Mouse (Mus musculus) adrenal gland (tissue): ENCODE results near the gene Pbx4.

Experiments
- intact Hi-C: fragments of 180-260 bp; cut with DNase I; formaldehyde crosslinking; loops from one replicate; pipeline ENCODE4 v1.15.1; 2025
- long read RNA-seq, 2 experiments: library from polyadenylated mRNA; unstranded; transcript quantifications; one replicate each; pipeline ENCODE4 v2.0.0; 2020; ENCODE audit warnings: borderline replicate concordance in 1 of 2; ENCODE audit not compliant: insufficient replicate concordance in 1 of 2

Gene Pbx4
- long read RNA-seq, experiment 1, partial matches to known transcripts = 0 of 2 reads
- long read RNA-seq, experiment 1, other reads (novel, unspliced or antisense) = 0 of 2 reads
- long read RNA-seq, experiment 2, partial matches to known transcripts = 1 of 3 reads
- long read RNA-seq, experiment 2, other reads (novel, unspliced or antisense) = 1 of 3 reads

DNA sequence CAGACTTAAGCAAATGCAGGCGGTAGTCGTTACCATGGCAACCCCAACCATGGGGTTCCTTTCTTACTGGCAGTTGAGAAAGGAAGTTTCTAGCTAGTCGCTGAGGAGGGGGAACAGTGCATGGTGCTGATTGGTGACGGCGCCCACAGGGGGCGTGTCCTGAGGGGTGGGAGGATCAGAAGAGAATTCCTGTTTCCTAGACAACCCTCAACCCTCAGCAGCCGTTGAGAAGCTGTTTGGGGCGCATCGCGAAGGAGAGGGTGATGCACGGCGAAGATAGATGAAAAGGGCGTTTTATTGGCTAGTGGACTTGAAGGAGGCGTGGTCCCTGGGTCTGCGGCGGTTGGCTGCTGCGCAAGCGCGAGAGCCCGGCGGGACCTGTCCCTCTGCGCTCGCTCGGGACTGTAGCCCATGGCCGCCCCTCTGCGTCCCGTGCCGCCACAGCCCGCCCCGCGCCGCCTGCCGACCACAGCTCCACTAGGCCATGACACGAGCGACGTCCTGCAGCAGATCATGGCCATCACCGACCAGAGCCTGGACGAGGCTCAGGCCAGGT lies at the start of gene Pbx4:
TSS of gene Pbx4 (plus strand) at position 194 of the 556 bp plus-strand sequence.
- intact Hi-C loops = no loop called here

DNA sequence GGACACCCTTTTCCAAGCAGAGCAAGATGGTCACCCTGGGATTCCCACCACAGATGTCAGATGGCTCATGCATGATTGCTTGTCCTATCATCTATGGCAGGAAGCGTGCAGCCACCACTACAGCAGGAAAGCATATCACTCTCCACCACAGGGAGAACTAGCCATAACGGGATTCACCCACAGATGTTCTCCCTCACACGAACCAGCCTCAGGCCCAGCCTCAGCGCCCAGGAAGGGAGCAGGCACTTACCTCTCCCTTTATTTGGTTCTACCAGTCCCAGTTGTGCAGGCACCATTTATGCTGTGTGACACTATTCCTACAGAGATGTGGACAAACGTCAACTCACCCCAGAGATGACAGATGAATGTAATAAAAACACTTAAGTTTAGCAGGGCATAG lies 43.2 kb upstream of the Pbx4 start:
- intact Hi-C loops = no loop called here

DNA sequence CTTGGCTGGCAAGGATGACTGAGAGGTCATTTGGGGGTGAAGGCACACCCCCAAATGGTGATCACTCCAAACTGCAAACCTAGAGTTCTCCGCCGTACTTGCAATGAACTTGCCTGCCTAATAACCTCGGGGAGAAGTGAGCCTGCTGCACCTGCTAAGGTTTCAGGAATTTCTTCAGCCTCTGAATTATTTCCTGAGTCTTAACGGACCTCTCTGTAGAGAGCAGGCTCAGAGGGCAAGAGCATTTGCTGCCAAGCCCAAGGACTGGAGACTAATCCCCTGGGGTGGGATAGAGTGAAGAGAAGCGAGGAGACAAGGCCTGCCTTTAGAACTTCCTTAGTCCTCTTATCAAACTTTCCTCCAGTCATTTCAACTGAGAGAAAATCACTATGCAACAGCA lies 42.6 kb upstream of the Pbx4 start:
- intact Hi-C loops = no loop called here

DNA sequence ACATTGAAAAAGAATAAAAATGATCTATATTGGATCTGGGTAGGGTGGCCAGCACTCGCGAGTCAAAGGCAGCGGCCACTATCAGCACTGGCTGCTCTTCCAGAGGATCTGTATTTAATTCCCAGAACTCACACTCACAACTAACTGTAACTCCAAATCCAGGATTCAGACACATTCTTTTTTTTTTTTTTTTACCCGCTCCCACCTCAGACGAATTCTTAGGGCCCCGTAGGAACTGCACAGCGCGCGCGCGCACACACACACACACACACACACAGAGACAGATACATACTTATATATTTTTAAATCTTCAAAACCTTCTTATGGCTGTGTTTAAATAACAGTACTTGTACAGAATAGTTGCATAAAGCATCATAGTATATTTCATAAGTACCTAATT lies 41.9 kb upstream of the Pbx4 start:
- intact Hi-C loops = no loop called here

DNA sequence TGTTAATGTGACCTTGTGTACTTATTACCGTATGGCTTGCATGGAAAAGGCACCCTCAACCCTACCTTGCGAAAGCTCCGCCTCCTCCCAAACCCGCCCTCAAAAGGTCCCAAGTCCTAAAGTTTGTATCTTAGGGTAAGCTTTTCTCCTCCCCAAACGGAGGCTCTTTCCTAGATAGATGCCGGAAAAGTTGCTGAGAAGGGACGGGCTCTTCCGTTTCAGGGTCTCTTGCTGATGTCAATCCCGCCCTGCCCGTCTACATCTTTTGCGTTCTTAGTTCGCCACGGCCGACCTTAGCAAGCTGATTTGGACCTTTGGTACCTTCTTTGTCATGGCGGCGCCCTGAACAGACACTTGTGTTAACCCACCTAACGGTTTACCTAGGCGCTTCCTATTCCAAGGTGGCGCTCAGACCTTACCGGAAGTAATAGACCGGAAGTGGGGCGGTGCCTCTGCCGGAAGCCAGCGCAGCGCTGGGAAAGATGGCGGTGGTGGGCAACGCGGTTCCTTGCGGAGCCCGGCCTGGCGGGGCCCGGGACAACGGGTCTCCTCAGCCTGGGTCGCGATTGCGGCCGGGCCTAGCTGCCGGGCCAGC lies 41.4 kb upstream of the Pbx4 start, which contains the start of the genes Atp13a1 and Zfp866:
TSS of gene Atp13a1 (plus strand) at position 391 of the 595 bp plus-strand sequence.
TSS of gene Zfp866 (minus strand) at position 406 of the 595 bp plus-strand sequence.
- intact Hi-C loops = no loop called here

DNA sequence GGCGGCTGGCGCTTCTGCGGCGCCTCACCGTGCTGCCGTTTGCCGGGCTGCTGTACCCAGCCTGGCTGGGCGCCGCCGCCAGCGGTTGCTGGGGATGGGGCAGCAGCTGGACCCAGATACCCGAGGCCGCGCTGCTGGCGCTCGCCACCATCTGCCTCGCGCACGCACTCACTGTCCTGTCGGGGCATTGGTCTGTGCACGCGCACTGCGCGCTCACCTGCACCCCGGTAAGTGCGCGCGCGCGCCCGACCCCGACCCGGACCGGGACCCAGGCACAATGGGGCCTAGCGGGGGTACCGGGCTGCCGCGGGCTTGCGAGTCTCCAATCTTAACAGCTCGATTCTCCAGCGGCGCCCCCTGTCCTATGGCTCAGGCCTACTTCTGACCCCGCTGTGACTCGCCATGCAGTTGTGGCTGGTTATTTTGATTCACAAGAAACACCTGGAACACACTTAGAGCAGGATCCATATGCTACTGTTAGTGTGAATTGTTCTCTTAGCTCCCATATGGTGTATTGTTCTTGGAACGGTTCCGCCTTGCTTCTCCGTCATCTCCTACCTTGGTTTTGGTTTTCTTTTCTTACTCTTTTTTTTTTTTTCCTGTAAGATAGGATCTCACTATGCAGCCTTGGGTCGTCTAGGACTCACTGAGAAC lies 40.7 kb upstream of the Pbx4 start:
- intact Hi-C loops = no loop called here

DNA sequence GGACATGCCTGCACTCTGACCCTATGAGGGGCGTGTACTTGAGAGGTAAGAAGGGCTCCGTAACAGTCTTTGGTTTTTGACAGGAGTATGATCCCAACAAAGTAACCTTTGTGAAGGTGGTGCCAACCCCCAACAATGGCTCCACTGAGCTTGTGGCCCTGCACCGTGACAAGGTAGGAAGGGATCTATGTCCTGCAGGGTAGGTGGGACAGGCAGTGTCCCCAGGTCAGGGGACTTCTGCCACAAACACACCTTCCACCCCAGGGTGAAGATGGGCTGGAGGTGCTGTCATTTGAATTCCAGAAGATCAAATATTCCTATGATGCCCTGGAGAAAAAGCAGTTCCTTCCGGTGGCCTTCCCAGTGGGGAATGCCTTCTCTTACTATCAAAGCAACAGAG lies 38.6 kb upstream of the Pbx4 start:
- intact Hi-C loops = no loop called here

DNA sequence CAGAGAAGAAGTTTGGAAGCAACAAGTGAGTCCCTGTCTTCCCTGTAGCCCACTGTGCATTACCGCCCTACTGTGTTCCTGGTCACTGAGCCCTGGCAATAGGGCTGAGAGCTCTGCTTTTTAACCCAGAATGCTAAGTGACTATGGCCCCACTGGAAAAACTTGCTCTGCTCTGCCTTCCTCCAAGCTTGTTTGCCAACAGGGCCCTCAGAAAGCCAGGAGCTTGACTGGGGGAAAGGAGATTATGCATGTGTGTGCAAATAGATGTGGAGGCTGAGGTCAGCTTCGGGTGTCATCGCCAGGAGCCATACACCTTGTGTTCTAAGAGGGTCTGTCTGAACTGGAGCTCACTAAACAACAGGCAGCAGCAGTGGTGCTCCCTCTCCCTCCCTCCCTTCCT lies 38.2 kb upstream of the Pbx4 start:
- intact Hi-C loops = no loop called here

DNA sequence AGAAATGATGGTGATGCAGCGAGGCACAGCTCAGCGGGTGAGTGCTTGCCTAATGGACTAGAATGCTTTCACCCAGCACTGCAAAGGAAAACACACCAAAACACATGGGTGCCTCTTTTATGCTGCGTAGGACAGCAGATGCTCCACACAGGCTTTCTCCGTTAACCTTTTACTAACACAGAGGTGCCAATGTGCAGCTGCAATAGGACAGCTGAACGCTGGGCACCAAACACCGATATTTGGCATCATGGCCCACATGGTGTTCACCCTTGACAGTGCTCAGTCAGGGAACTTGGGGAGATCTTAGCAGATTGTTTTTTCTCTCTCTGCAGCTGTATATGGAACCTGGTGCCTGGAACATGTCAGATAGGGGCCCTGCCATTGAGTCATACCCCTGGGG lies 37.4 kb upstream of the Pbx4 start:
- intact Hi-C loops = no loop called here

DNA sequence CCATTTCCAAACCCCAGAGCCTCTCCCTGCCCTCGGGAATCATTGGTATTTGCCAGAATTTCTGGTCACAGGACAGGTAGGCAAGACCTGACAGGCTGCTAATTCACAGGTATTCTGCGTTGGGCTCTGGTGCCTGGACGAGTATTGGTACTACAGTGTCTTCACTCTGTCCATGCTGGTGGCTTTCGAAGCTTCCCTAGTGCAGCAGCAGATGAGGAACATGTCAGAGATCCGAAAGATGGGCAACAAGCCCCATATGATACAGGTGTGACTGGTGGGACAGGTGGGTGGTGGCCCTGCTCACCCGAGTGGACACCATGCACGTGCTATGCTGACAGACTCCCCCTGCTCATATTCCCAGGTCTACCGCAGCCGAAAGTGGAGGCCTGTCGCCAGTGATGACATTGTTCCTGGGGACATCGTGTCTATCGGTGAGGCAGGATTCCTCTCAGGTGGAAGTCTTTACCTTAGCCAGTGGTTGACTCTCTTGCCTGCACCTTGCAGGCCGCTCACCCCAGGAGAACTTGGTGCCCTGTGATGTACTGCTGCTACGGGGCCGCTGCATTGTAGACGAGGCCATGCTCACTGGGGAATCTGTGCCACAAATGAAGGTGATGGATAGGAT lies 35.5 kb upstream of the Pbx4 start:
- intact Hi-C loops = no loop called here

DNA sequence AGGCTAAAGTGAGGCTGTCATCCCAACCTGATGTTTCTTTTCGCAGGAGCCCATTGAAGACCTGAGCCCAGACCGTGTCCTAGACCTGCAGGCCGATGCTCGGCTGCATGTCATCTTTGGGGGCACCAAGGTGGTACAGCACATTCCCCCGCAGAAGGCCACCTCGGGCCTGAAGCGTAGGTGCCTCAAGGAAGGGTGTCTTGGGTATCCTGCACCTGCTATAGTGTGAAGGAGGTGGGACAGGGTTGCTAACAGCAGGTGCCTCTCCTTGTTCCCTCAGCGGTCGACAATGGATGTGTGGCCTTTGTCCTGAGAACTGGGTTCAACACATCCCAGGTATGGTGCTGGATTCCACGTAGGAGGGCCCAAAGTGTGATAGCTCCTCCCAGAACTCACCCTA lies 34.6 kb upstream of the Pbx4 start:
- intact Hi-C loops = no loop called here

DNA sequence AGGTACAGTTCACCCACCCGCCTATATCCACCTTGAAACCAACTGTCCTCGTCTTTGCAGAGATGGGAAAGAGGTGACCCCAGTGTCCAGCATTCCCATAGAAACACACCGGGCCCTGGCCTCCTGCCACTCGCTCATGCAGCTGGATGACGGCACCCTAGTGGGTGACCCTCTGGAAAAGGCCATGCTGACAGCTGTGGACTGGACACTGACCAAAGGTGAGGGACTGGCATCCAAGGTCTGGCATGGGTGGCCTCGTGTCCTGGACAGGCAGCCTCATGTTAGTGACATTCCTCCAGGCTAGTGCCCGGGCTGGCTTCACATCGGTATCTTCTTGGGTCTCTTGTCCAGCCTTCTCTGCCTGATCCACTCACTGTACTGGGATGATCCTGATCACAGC lies 33.0 kb upstream of the Pbx4 start:
- intact Hi-C loops = no loop called here

DNA sequence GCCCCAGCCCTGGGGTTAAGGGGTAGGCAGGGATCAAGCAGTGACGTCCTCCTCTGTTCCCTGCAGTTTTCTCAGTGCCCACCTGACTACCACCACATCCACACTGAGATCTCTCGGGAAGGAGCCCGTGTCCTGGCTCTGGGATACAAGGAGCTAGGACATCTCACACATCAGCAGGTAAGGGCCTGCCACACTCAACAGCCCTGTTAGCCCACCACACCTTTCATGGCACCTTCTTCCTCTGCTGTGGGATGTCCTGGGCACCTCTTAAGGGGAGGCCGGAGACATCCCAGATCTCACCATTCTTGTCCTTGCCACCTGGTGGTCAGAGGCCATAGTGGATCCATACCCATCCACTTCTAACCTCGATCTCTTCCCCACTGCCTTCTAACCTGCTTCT lies 32.3 kb upstream of the Pbx4 start:
- intact Hi-C loops = no loop called here

DNA sequence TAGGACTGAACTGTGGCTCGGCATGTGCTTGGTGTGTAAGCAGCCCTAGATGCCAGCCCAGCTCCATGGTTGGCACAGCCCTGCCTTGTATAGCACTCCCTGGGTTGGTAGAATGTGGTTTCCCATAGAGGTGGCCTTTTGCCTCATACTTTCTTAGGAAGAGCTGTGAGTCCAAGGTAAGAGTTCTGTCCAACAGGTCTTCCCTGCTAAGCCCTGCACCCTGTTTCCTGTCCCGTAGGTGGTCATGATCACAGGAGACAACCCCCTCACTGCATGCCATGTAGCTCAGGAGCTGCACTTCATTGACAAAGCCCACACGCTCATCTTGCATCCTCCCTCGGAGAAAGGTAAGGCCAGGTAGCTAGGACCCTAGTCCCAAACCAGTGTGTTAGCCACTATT lies 30.5 kb upstream of the Pbx4 start:
- intact Hi-C loops = no loop called here

DNA sequence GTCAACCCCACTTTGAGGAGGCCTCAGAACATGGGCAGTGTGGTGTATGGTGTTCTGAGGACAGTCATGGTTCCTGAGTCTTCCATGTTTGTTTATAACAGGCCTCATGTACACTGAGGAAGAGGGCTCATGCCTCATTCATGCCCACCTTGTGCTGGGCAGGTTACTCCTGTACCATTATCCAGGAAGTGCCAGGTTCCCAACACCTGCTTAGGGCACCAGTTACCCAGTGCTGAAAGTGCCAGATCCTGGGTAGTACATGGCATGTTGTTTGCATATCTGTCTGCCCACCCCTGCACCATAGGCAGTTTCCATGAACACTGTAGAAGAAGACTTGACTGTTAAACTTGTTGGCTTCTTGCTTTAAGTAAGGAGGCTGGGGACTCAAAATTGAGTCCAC lies 30.1 kb upstream of the Pbx4 start:
- intact Hi-C loops = no loop called here

DNA sequence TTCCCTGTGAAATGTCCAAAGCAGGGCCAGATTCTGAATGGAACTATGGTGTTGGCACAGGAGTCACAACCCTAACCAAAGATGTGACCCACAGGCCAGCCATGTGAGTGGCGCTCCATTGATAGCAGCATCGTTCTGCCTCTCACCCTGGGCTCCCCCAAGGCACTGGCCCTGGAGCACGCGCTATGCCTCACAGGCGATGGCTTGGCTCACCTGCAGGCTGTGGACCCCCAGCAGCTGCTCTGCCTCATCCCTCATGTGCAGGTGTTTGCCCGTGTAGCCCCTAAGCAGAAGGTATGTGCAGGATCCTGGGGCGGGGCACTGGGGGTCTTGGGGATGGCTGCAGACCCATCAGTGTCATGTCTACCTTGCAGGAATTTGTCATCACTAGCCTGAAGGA lies 28.9 kb upstream of the Pbx4 start:
- intact Hi-C loops = no loop called here

DNA sequence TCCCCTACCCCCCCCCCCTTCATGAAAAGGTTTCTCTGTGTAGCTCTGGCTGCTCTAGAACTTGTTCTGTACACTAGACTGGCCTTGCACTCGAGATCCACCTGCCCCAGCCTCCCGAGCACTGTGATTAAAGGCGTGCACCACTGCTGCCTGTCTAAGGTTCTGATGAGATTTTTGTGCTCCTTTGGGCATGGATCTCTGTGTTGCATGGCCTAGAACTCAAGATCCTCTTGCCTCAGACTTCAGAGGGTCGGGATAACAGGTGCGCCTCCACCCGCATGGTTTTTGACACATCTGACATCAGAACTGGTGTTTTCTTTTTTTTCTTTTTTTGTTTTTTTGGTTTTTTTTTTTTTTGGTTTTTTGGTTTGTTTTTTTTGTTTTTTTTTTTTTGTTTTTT lies 27.8 kb upstream of the Pbx4 start:
- intact Hi-C loops = no loop called here

DNA sequence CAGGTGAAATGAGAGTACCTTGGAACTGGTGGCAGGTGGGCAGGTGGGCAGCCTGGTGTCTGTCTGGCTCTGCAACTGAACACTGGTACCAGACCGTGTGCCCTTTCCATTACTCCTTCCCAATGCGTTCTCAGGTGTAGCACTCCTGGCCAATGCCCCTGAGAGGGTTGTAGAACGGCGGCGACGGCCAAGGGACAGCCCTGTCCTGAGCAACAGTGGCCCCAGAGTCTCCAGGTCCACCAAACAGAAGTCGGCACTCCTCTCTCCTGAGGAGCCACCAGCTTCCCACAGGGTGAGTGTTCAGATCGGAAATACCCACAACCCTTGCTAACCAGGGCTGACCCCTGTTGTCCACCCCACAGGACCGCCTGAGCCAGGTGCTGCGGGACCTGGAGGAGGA lies 27.2 kb upstream of the Pbx4 start:
- intact Hi-C loops = no loop called here

DNA sequence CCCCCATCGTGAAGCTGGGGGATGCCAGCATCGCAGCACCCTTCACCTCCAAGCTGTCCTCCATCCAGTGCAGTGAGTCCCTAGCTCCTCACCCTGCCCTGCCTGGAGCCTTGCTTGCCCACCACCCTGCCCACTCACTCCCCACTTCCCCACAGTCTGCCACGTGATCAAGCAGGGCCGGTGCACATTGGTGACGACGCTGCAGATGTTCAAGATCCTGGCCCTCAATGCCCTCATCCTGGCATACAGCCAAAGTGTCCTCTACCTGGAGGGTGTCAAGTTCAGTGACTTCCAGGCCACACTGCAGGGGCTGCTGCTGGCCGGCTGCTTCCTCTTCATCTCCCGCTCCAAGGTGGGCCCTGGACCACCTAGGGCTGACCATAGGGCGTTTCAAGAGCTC lies 26.8 kb upstream of the Pbx4 start:
- intact Hi-C loops = no loop called here

DNA sequence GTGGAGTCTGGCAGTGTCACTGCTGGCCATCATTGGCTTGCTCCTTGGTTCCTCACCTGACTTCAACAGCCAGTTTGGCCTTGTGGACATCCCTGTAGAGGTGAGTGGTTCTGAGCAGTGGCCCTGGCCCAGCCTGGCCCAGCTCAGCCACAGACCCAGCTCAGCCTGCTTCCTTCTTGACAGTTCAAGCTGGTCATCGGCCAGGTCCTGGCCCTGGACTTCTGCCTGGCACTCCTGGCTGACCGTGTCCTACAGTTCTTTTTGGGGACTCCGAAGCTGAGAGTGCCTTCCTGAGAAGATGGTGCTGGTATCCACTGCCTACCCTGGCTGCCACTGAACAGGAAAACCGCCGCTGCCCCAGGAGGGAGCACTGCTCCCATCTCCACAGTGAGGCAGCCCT lies 25.1 kb upstream of the Pbx4 start:
- intact Hi-C loops = no loop called here

DNA sequence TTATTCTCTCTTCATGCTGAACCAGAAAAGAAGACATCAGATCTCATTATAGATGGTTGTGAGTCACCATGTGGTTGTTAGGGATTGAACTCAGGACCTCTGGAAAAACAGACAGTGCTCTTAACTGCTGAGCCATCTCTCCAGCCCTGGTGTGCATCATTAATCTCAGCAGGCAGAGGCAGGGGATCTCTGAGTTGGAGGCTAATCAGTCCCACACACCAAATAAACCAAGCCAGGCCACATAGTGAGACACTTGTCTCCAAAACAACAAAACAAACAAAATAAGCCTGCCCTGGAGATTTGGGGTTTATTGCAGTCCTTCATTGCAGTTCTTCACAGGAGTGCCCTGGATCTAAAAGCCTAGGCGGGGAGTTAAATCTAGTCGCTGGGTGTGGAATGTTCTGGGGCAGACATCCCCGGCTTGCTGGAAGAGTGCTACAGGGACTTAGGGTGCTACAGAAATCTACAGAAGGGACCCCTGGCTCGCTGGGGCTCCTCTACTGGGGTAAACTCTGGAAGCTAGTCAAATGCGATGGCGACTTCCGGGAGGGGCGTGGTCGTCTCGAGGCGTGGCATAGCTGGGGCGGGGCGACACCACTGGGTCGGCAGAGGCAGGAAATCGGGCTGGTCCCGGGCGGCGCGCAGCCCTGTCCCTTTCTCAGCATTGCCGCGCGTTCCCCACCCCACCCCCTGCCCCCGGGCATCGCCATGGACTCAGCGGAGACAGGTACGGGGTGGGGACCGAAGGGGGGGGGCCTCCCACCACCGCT lies 24.0 kb upstream of the Pbx4 start, which contains the start of gene Gmip:
TSS of gene Gmip (plus strand) at position 586 of the 770 bp plus-strand sequence.
- intact Hi-C loops = no loop called here
